Mouse (Mus musculus) cerebellum, adult 18-20 months (tissue): Measurements from ENCODE around the gene Cabp7.

Source experiments
- DNase-seq, 2 experiments: peaks; one replicate each; pipeline ENCODE4 v3.0.0; 2021

Cabp7 gene

DNA sequence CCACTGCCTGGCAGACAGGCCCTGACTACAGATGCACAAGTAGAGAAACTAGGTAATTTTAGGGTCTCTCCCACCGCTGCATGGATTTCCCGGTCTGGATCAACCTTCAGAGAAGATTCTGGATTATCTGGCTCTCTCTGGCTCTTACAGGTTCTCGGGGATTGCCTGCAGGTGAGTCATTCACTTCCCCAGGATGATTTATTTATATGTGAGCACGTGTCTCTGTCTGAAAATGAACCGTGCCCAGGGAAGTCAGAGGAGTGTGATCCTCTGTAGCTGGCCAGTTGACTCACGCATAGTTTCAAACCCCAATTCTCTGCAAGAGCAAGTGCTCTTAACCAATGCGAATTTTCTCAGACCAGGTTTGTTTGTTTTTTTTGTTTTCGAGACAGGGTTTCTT lies 45.9 kb downstream of the Cabp7 start:
- no peak for DNase-seq

DNA sequence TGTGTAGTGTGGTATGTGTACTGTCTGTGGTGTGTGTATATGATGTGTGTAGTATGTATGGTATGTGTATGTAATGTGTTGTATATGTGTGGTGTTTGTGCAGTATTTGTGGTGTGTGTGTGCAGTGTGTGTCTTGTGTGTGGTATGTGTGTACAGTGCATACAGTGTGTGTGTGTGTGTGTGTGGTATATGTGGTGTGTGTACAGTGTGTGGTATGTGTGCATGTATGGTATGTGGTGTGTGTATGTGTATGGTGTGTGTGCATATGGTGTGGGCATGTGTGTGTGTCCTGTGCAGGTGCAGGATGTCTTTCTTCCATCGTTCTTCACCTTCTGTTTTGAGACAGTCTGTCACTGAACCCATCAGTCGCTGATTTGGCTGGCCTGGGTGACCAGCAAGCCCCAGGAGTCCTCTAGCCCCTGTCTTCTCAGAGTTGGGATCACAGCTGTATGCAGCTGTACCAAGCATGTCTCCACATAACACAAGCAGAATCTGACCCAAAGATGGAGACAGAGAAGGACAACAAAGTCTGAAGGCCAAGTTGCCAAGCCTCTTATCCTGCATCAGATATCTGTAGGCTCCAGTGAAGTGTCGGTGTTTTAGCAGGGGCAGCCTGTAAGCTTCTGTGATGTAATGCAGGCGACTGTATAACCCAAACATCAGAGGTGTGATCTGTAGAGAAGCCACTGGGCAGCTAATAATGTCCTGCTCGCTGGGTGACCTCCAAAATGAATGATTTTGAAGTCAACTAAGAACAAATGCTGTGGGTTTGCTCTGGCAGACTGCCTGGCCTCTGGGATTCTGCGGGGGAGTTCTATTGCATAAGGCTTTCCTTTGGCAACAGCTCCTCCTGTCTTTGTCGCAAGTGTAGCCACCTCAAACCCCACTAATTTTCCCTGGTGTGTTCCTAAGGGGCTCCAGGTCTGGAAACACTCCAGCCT lies 49.3 kb downstream of the Cabp7 start:
- DNase-seq = no peak

GRCm38 (mm10) chr11:4692162-4692561 lies 54.4 kb downstream of the Cabp7 start:
- no peak for DNase-seq

- peak in 1 of 2 experiments; percentile 14 for DNase-seq
Observed at GRCm38 (mm10) chr11:4691213-4691612, 55.4 kb downstream of the Cabp7 start.

DNA sequence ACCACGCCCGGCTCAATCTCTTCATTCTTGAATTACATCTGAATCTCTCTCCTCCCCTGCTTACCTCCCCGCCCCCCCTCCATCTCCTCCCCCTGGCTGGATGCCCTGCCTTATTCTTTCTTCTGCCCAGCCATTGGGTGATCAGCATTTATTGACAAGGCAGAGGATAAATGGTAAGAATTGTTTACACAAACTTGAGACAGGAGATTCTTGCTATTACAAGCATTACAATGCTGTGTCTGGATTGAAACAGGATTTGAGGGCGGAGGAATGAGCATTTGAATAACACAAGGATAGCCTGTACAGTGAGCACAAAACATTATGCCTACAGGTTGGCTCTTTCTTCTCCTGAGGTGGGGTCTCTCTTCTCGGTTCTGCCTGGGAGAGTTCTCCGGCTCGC lies 56.2 kb downstream of the Cabp7 start:
- no peak for DNase-seq

DNA sequence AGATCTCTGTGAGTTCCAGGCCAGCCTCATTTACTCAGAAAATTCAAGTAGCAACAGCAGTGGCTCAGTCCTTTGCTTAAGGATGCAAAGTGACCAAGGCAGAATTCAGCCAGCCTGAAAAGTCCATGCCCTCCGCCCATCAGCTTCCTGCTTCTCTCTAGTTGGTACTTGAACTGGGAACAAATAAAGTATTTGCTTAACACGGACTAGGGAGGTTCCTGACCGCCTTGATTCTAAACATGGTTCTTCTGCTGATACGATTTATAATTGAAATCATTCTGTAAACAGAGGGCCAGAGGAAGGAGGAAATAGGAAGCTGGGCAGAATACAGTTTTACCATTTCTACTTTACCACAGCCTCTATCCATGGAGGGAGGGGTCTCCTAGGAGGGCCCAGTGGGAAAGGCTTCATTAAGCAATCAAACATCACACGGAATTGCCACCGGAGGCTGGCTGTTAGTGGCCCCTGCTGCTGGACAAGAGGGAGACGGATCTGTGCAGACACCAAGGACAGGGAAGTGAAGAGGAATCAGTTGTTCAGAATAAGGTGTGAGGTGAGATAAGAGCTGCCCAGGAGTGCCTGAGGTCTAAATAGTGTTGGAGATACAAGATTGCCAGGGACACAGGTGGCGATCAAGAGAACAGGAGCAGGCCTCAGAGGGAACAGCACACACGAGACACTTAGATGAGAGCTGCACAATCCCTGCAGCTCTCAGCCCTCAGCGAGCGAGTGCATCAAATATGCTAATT lies 57.8 kb downstream of the Cabp7 start:
- DNase-seq = no peak

DNA sequence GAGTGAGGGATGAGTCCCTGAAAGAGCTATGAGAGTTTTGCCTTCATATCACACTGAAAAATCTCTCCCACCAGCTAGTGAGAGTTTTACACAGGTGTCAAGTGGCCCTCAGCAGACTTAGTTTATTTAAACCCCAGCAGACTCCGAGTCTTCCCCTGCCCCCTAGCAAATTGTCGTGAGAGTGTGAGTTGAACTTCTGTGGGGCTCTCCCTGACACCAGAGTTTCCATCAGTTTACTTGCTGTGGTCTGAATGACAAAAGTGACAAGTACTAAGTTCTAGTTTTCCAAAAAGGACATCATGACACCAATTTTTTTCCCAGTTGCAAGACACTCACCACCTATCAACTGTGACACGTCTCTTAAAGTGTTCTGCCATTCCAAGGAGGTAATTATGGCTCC lies 58.7 kb downstream of the Cabp7 start:
- no peak for DNase-seq

DNA sequence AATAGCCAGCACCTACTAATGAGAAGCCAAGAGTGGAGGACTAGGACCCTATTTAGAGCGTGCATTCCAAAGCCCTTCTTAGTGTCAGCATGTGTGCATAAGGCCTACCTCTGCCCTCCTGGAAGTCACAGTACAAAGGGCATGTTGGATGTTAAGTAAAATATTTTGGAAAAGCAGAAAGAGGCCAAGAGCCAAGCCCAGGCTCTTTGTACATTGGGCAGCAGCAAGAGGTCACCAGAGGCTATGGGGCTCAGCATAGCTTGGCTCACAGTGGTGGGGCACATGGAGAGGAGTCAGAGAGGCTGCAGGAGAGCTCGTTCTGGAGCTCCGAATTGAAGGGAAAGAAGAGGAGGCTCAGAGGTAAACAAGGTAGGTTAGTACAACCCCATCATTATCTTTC lies 59.6 kb downstream of the Cabp7 start:
- DNase-seq = no peak
